Mouse (Mus musculus): ENCODE measurements around the gene Camta1. TPM values are rescaled to one million over a fixed set of nuclear protein-coding genes. Genes with fewer than 3 reads are reported as not detected.
A peak's percentile ranks its signal among the peaks of the same experiment; 100 is the strongest.

The Camta1 gene
- polyA plus RNA-seq, 1 experiment from 2014 or later = 115 TPM

DNA sequence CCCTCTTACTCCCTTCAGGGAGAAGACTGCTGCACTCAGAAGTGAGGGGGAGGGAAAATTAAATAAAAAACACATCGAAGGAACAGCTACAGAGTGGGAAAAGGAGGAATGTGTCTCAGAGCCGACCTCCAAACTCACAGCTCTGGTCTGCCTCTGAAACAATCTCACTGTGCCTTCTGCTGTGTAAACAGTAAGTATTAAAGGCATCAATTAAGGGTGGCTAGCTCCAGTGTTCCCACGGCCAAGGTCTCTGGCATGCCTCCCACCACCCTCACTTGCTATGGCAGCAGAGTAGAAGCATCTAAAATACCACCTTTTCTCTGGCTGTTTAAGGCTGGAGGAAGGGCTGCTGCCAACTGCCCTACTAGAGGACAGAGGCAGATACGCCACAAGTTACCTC is 96.3 kb downstream of the Camta1 start:
- no peaks in the 10 kb centered on the region for H3K36me3 ChIP-seq (ENCODE audit: insufficient read depth, low read length)
- DNase-seq (ENCODE audit: low spot score) (no peak), ATAC-seq (replicated peaks; ENCODE audit: low FRiP score, low read depth) (no peak)
- TF ChIP-seq CTCF (IDR thresholded peaks at IDR 0.05; ENCODE audit: low read depth) = no peak
- no peak overlapping the region for H3K4me2 ChIP-seq (ENCODE audit: low read length)
- no peak overlapping the region for H3K4me3 ChIP-seq (replicated peaks; ENCODE audit: low read depth, low read length)
- no peak overlapping the region for H3K9ac ChIP-seq (ENCODE audit: low read depth, low read length)
- no peak overlapping the region for H3K27ac ChIP-seq
- H3K27me3 ChIP-seq (ENCODE audit: insufficient read depth, low read length) = no peaks in the 10 kb centered on the region
- H3K9me3 ChIP-seq (replicated peaks; ENCODE audit: low read length) = no peaks in the 10 kb centered on the region
- no peaks in the 10 kb centered on the region for H3K4me1 ChIP-seq (replicated peaks; ENCODE audit: insufficient read depth, low read length)
- 48% methylated on average over 4 of the region's 4 CpGs for WGBS

DNA sequence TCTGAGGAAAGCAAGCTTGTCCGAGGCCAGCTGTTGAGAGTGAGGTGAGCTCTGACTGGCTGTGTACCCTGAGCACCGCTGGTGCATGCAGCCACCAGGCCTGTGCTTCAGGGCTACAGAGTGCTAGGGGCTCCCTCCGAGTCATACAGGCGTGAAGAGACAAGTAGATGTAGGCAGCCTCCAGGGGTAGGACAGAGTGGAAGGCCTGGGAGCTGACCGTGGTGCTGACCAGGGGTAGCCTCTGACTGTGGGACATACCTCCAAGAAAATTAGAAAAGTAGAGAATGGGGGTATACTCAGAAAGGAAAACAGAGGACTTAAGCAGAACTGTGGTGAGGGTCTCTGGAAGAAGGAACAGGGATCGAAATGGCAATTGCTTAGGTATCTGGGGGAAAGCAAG is 97.7 kb downstream of the Camta1 start:
- no peaks in the 10 kb centered on the region for H3K4me1 ChIP-seq (replicated peaks; ENCODE audit: insufficient read depth, low read length)
- H3K4me3 ChIP-seq (replicated peaks; ENCODE audit: low read depth, low read length) = no peak overlapping the region
- no peaks in the 10 kb centered on the region for H3K27me3 ChIP-seq (ENCODE audit: insufficient read depth, low read length)
- DNase-seq (ENCODE audit: low spot score) (peak; percentile 80), ATAC-seq (replicated peaks; ENCODE audit: low FRiP score, low read depth) (0 out of 2 replicates have a peak, but pooled peaks have one; percentile 49)
- H3K9ac ChIP-seq (ENCODE audit: low read depth, low read length) = no peak overlapping the region
- no peaks in the 10 kb centered on the region for H3K9me3 ChIP-seq (replicated peaks; ENCODE audit: low read length)
- H3K27ac ChIP-seq = no peak overlapping the region
- 30% methylated on average over 6 of the region's 6 CpGs for WGBS
- no peak overlapping the region for H3K4me2 ChIP-seq (ENCODE audit: low read length)
- no peak for TF ChIP-seq CTCF (IDR thresholded peaks at IDR 0.05; ENCODE audit: low read depth)
- H3K36me3 ChIP-seq (ENCODE audit: insufficient read depth, low read length) = no peaks in the 10 kb centered on the region

DNA sequence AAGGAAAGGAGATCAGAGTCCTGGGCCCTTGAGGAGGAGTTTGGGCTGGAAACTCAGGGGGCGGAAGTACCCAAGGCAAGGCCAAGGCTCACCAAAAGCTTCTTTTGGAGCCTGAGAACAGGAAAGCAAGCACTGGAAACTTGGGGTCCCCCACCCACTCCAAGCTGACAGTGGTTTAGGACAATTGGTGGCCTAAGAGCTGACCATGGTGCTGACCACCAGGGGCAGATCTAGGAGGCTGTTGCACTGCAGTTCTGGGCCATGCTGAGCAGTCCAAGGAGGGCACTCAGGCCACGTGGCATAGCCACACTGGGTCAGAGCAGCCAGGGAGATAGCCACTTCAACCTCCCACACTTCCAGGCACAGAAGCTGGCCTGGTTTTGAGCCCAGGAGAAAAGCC is 102.6 kb downstream of the Camta1 start:
- H3K4me3 ChIP-seq (replicated peaks; ENCODE audit: low read depth, low read length) = no peak overlapping the region
- no peaks in the 10 kb centered on the region for H3K9me3 ChIP-seq (replicated peaks; ENCODE audit: low read length)
- no peak overlapping the region for H3K27ac ChIP-seq
- H3K4me1 ChIP-seq (replicated peaks; ENCODE audit: insufficient read depth, low read length) = no peaks in the 10 kb centered on the region
- no peak for ATAC-seq (replicated peaks; ENCODE audit: low FRiP score, low read depth)
- 70% methylated on average over 2 of the region's 2 CpGs for WGBS
- no peaks in the 10 kb centered on the region for H3K27me3 ChIP-seq (ENCODE audit: insufficient read depth, low read length)
- H3K36me3 ChIP-seq (ENCODE audit: insufficient read depth, low read length) = no peaks in the 10 kb centered on the region
- H3K9ac ChIP-seq (ENCODE audit: low read depth, low read length) = no peak overlapping the region
- TF ChIP-seq CTCF (IDR thresholded peaks at IDR 0.05; ENCODE audit: low read depth) = peak; percentile 24; the same call in 1 of the 2 replicates
- DNase-seq (ENCODE audit: low spot score) = peak; percentile 49
- no peak overlapping the region for H3K4me2 ChIP-seq (ENCODE audit: low read length)

DNA sequence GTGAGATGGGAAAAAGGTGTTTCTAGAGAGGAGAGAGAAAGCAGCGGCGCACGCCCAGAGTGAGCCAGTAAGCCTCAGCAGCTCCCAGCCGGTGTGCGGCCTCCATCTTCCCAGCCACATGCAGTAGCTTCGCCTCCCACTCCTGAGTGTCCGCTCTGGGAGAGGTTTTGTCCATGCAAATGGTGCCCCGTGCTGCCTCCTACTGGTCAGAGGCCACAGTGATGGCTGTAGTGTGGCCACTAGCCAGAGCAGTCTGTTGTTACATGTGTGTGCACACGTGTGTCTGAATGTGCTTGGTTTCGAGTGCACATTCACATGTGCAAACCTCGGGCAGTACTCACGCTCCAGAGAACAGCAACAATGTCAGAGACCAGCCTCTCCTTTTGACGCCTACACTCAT is 103.3 kb downstream of the Camta1 start:
- Histone ChIP-seq H3K27me3 (ENCODE audit: insufficient read depth, low read length) (no peaks in the 10 kb centered on the region), H3K9ac (ENCODE audit: low read depth, low read length) (no peak overlapping the region), H3K4me2 (ENCODE audit: low read length) (no peak overlapping the region), H3K36me3 (ENCODE audit: insufficient read depth, low read length) (no peaks in the 10 kb centered on the region), H3K4me1 (replicated peaks; ENCODE audit: insufficient read depth, low read length) (no peaks in the 10 kb centered on the region), H3K4me3 (replicated peaks; ENCODE audit: low read depth, low read length) (no peak overlapping the region), H3K9me3 (replicated peaks; ENCODE audit: low read length) (no peaks in the 10 kb centered on the region), H3K27ac (no peak overlapping the region)
- TF ChIP-seq CTCF (IDR thresholded peaks at IDR 0.05; ENCODE audit: low read depth) = peak; percentile 41; the same call in 1 of the 2 replicates
- 89% methylated on average over 13 of the region's 13 CpGs for WGBS
- no peak for ATAC-seq (replicated peaks; ENCODE audit: low FRiP score, low read depth)
- DNase-seq (ENCODE audit: low spot score) = no peak

DNA sequence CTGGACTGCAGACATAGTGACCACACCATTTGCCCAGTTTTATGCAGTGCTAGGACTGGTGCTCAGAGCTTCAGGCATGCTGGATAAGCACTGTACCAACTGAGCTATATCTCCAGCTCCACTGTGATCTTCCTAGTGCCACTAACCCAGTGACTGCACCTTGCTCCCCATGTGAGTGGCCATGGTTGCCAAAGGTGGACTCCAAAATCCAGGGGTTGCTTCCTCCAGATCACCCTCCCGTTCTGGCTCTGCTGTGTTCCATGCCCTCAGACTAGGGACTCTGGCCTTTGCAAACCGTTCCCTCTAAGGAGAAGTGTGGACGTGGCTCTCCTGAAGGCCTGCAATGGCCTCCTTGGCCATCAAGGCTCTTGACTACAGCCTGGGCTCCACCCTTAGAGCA is 104.4 kb downstream of the Camta1 start:
- H3K4me3 ChIP-seq (replicated peaks; ENCODE audit: low read depth, low read length) = no peak overlapping the region
- H3K27me3 ChIP-seq (ENCODE audit: insufficient read depth, low read length) = no peaks in the 10 kb centered on the region
- no peaks in the 10 kb centered on the region for H3K36me3 ChIP-seq (ENCODE audit: insufficient read depth, low read length)
- TF ChIP-seq CTCF (IDR thresholded peaks at IDR 0.05; ENCODE audit: low read depth) = no peak
- no peaks in the 10 kb centered on the region for H3K9me3 ChIP-seq (replicated peaks; ENCODE audit: low read length)
- no peaks in the 10 kb centered on the region for H3K4me1 ChIP-seq (replicated peaks; ENCODE audit: insufficient read depth, low read length)
- DNase-seq (ENCODE audit: low spot score) (no peak), ATAC-seq (replicated peaks; ENCODE audit: low FRiP score, low read depth) (no peak)
- no peak overlapping the region for H3K9ac ChIP-seq (ENCODE audit: low read depth, low read length)
- H3K4me2 ChIP-seq (ENCODE audit: low read length) = no peak overlapping the region
- H3K27ac ChIP-seq = no peak overlapping the region
- WGBS = 97% methylated on average over 3 of the region's 3 CpGs

DNA sequence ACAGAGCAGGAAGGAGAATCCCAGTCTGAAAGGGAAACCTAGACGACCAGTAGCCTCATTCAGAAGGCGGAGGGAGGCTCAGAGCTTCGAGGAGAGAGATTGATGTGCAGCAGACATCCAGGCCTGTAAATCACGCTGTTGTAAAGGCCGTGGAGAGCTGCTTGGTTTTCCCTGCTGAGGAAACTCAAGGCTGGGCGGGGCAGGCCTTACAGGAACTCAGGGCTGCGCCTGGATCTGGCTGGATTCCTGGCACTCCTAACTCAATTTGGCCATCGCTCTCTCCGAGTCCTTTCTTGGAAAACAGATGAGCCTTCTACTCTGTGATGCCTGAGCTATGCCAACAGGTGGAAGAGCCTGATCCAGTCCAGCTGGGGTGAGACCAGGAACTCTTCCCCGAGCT is 105.3 kb downstream of the Camta1 start:
- no peak for ATAC-seq (replicated peaks; ENCODE audit: low FRiP score, low read depth)
- Histone ChIP-seq H3K4me2 (ENCODE audit: low read length) (no peak overlapping the region), H3K4me1 (replicated peaks; ENCODE audit: insufficient read depth, low read length) (no peaks in the 10 kb centered on the region), H3K36me3 (ENCODE audit: insufficient read depth, low read length) (no peaks in the 10 kb centered on the region), H3K27me3 (ENCODE audit: insufficient read depth, low read length) (no peaks in the 10 kb centered on the region), H3K9ac (ENCODE audit: low read depth, low read length) (no peak overlapping the region), H3K9me3 (replicated peaks; ENCODE audit: low read length) (no peaks in the 10 kb centered on the region), H3K4me3 (replicated peaks; ENCODE audit: low read depth, low read length) (no peak overlapping the region), H3K27ac (no peak overlapping the region)
- TF ChIP-seq CTCF (IDR thresholded peaks at IDR 0.05; ENCODE audit: low read depth) = no peak
- 18% methylated on average over 10 of the region's 10 CpGs for WGBS
- peak; percentile 70 for DNase-seq (ENCODE audit: low spot score)

DNA sequence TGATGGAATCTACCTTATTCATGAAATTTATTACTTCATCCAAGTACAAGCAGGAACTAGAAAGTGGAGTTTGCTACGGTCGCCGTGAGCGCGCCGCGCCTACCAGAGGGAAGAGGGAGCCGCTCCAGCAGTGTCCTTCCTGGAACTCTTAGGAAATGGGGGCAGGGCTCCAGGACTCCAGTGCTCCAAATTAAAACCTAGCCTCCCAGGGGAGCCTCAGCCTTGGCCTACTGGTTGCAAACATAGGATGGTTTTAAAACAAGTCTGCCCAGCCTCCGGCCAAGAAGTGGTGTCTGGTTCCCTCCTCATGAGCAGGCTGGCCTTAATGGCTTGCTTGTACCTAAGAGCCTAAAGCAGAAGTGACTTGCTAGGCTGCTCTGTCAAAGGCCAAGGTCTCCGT is 108.4 kb downstream of the Camta1 start:
- no peak for DNase-seq (ENCODE audit: low spot score)
- Histone ChIP-seq H3K9ac (ENCODE audit: low read depth, low read length) (no peak overlapping the region), H3K9me3 (replicated peaks; ENCODE audit: low read length) (no peaks in the 10 kb centered on the region), H3K4me2 (ENCODE audit: low read length) (no peak overlapping the region), H3K36me3 (ENCODE audit: insufficient read depth, low read length) (no peaks in the 10 kb centered on the region), H3K4me1 (replicated peaks; ENCODE audit: insufficient read depth, low read length) (no peaks in the 10 kb centered on the region), H3K27me3 (ENCODE audit: insufficient read depth, low read length) (no peaks in the 10 kb centered on the region), H3K4me3 (replicated peaks; ENCODE audit: low read depth, low read length) (no peak overlapping the region), H3K27ac (no peak overlapping the region)
- ATAC-seq (replicated peaks; ENCODE audit: low FRiP score, low read depth) = no peak
- WGBS = 67% methylated on average over 10 of the region's 10 CpGs
- TF ChIP-seq CTCF (IDR thresholded peaks at IDR 0.05; ENCODE audit: low read depth) = no peak
